Mouse (Mus musculus) embryonic facial prominence, embryonic 12.5 days (tissue): ENCODE measurements at regions not wholly inside any gene's neighbourhood (a gene's known extent, or its start where the extent isn't known, plus 50 kb on each side); places are given as distances from the start of the nearest gene placed in this dataset.

Source experiments
- ATAC-seq: fragments of 200-750 bp; cut with Nextera tagmentation; 2 replicates; pipeline ENCODE4 v1.8.0; 2017; ENCODE audit not compliant: insufficient number of reproducible peaks, insufficient read depth, low FRiP score, low TSS enrichment
- H3K27ac ChIP-seq: fragments of 300-500 bp; sonication (generic); 2 replicates; pipeline ENCODE4 v1.5.1; 2016; ENCODE audit warnings: mild to moderate bottlenecking
- H3K27me3 ChIP-seq: fragments of 300-500 bp; sonication (generic); 2 replicates; pipeline ENCODE4 v1.6.1; 2016; ENCODE audit warnings: mild to moderate bottlenecking, moderate library complexity
- H3K36me3 ChIP-seq: fragments of 300-500 bp; sonication (generic); 2 replicates; pipeline ENCODE4 v1.6.1; 2016; ENCODE audit warnings: mild to moderate bottlenecking
- H3K4me1 ChIP-seq: fragments of 300-500 bp; sonication (generic); 2 replicates; pipeline ENCODE4 v1.6.1; 2016
- H3K4me2 ChIP-seq: fragments of 300-500 bp; sonication (generic); replicated peaks from 2 replicates; pipeline ENCODE4 v1.6.1; 2016; ENCODE audit warnings: mild to moderate bottlenecking, moderate library complexity
- H3K4me3 ChIP-seq: fragments of 300-500 bp; sonication (generic); 2 replicates; pipeline ENCODE4 v1.5.1; 2016; ENCODE audit warnings: mild to moderate bottlenecking
- H3K9ac ChIP-seq: fragments of 300-500 bp; sonication (generic); 2 replicates; pipeline ENCODE4 v1.6.1; 2016; ENCODE audit warnings: mild to moderate bottlenecking, moderate library complexity
- H3K9me3 ChIP-seq: fragments of 300-500 bp; sonication (generic); 2 replicates; pipeline ENCODE4 v1.6.1; 2016; ENCODE audit warnings: mild to moderate bottlenecking, moderate library complexity
- WGBS: fragments of 180-500 bp; shearing (Covaris S2); methylation state at CpG from one replicate; pipeline ENCODE4 v1.1.7; 2016; 5-methylcytosine and 5-hydroxymethylcytosine counted together

DNA sequence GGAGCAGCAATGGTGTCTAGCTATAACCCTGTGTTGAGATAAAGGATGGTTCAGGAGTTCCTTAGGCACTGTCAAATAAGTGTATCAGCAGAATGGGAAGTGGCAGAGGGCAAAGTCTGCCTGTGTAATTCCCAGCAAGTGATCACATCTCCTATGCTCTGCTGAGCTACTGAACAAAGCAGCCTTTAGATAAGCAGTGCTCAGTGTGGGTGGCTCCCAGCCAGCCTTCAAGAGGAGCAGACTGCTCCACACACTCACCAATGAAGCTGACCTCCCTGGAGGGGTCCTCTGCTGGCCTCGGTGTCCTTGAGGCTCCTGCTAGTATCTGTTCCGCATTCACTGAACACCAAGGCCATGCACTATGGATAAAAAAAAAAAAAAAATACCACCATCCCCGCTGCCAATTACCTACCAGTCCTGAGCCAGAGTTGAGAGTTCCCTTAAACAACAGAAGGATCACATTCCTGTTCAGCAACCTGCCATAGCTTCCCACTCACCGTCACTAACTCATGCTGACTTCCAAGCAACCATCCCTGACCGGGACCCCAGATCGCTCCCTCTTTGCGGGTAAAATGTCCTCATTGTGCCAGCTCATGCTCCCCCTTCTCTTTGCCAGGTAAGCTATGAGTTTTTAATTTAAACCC is 198.9 kb downstream of the Gm9195 start:
- H3K27me3 ChIP-seq = peaks cover 7% of the 10 kb centered on the region; the same call in 1 of the 2 replicates
- H3K4me2 ChIP-seq = no peak overlapping the region
- H3K9me3 ChIP-seq = no peaks in the 10 kb centered on the region
- WGBS = 70% methylated on average over 7 of the region's 7 CpGs
- H3K36me3 ChIP-seq = no peaks in the 10 kb centered on the region
- H3K4me1 ChIP-seq = 0 out of 2 replicates have a peak, but pooled peaks cover 3% of the 10 kb centered on the region
- ATAC-seq = no peak
- H3K4me3 ChIP-seq = no peak overlapping the region
- no peak overlapping the region for H3K9ac ChIP-seq
- no peak overlapping the region for H3K27ac ChIP-seq

DNA sequence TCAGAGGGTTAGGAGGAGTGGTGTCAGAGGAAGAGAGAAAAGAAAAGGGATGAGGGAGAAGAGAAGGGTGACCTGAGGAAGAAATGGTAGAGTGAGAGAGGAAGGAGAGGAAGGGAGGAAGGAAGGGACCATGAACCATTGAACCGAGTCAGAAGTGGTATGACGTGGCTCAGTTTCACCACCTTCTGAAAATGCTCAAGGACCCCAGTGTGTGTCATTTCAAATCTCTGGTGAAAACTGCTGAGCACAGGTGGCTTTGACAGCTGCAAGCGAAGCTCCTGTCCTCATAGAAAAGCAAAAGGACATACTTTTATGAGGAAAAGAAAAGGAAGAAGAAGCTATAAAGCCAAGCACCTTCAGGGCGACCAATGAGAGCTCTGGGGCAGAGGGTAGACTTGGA is 214.3 kb downstream of the Gm9195 start:
- Histone ChIP-seq H3K4me2 (no peak overlapping the region), H3K4me3 (no peak overlapping the region), H3K36me3 (no peaks in the 10 kb centered on the region), H3K27me3 (no peaks in the 10 kb centered on the region), H3K9ac (no peak overlapping the region), H3K4me1 (no peaks in the 10 kb centered on the region), H3K27ac (no peak overlapping the region), H3K9me3 (no peaks in the 10 kb centered on the region)
- WGBS = 85% methylated on average over 4 of the region's 4 CpGs
- no peak for ATAC-seq

DNA sequence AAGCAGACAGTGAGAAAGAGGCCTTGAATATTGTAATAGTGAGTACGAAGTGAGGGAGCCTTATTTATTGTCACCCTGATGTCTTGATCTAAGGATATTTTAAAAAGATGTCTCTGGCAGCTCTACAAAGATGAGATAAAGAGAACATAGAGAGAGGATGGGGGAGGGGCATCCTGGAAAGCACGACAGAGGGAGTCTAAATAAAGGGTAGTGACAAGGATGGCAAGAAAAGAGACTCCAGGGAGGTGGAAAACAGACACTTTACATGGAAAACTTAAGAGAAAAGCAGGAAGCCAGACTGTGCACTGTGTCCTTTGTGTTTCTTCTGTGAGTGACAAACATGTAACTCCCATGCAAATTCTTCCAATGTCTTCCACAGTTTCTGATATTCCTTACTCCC is 232.4 kb downstream of the Gm9195 start:
- Histone ChIP-seq H3K9ac (no peak overlapping the region), H3K27me3 (no peaks in the 10 kb centered on the region), H3K9me3 (no peaks in the 10 kb centered on the region), H3K4me3 (no peak overlapping the region), H3K4me2 (no peak overlapping the region), H3K27ac (no peak overlapping the region), H3K36me3 (no peaks in the 10 kb centered on the region), H3K4me1 (no peaks in the 10 kb centered on the region)
- ATAC-seq = no peak
- WGBS = 54% methylated on average over 2 of the region's 2 CpGs

DNA sequence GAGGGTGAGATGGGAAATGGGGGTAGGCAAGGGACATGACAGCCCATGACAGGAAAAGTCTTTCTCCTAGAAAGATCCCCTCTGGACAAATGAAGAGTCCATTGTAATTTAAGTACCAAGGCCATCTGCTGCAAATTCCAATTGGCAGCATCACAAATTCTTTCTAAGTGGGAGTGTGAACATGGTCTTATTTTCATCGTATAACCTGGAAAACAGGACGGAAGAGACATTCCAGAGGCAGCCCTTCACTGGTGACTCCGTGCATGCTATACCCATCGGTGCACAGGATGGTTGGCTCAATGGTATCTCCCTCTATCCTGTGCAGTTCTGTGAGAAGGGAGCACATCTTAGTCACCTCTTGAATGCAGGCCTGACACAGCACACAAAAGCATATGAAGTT is 249.8 kb downstream of the Gm9195 start:
- H3K9me3 ChIP-seq = no peaks in the 10 kb centered on the region
- no peak for ATAC-seq
- no peak overlapping the region for H3K4me3 ChIP-seq
- H3K36me3 ChIP-seq = no peaks in the 10 kb centered on the region
- H3K27me3 ChIP-seq = no peaks in the 10 kb centered on the region
- H3K4me1 ChIP-seq = no peaks in the 10 kb centered on the region
- whole genome bisulfite sequencing = 82% methylated on average over 4 of the region's 4 CpGs
- H3K9ac ChIP-seq = no peak overlapping the region
- H3K27ac ChIP-seq = no peak overlapping the region
- no peak overlapping the region for H3K4me2 ChIP-seq

DNA sequence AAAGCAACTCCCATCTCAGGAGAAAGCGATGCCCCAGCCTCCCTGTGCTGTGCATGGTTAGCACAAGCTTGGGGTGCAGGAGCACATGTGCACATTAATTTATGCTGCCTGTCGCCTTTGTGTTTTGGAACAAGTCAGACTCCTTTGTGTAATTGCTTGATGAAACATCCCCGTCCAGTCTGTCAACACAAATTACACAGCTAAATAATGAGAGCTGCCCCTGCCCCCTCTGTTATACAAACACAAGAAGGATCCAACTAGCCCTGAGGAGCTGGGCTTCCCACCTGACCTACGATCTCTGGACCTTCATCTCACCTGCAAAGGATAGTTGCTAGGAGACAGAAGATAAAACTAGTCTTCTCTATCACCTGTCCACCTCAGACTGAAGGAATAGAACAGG is 251.4 kb downstream of the Gm9195 start:
- Histone ChIP-seq H3K4me3 (no peak overlapping the region), H3K27me3 (no peaks in the 10 kb centered on the region), H3K27ac (no peak overlapping the region), H3K4me2 (no peak overlapping the region), H3K9me3 (no peaks in the 10 kb centered on the region), H3K4me1 (no peaks in the 10 kb centered on the region), H3K36me3 (no peaks in the 10 kb centered on the region), H3K9ac (no peak overlapping the region)
- WGBS = 50% methylated on average over 4 of the region's 4 CpGs
- no peak for ATAC-seq

DNA sequence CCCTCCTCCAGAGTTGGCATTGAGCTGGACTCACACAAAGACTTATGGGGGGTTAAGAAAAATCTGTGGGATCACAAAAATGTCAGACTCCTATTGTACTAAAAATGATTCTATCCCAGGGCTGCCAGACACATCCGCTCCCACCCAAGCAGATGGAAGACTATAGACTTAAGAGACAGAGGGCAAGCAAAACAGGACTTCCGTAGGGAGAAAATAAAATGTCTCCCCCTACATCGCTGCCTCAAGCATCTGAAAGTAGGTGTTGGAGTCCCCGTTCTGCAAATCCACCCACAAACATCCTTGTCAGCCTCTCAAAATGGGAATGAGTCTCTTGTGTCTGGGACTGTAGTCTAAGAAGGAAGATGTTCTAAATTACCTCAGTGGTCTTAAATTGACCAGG is 253.3 kb downstream of the Gm9195 start:
- no peak overlapping the region for H3K4me2 ChIP-seq
- no peak overlapping the region for H3K4me3 ChIP-seq
- no peak overlapping the region for H3K9ac ChIP-seq
- no peaks in the 10 kb centered on the region for H3K36me3 ChIP-seq
- H3K27me3 ChIP-seq = no peaks in the 10 kb centered on the region
- no peak for ATAC-seq
- no peak overlapping the region for H3K27ac ChIP-seq
- no peaks in the 10 kb centered on the region for H3K4me1 ChIP-seq
- WGBS = 94% methylated on average over 4 of the region's 4 CpGs
- H3K9me3 ChIP-seq = no peaks in the 10 kb centered on the region

DNA sequence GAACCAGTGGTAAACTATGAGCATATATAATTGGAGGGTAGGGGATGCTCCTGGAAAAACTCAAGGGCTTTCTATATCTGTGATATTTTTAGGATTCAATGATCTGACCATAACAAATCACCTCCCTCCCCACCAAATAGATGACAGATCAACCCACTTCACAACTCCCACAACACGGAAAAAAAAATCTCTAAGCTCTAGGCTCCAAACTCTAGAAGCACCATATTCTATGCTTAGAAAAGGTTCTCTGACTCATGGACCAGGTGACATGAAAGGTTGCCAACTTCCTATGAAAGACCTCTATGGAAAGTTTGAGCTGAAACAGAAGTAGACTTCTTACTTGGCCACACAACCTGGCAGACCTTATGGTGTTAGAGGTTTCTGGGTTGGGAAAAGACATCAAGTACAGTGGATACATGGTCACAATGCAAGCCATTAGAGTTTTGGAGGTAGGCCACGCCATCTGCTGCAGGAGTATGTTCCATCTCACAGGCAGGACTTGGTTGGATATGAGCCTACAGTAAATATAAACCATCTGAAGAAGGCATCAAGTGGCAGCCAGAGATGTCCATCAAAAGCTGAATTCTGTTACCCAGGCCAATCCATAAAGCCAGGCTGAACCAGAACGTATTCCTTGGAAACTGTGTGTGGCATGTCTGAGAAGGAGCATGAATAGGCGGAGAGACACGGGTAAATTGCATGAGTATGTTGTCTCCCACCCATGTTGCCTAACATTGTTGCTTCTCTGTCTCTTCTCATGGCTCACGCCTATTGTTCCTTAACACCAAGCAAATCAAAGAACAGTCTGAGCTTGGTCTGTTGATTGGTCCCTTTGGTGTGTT is 257.2 kb downstream of the Gm9195 start:
- no peak for ATAC-seq
- 82% methylated on average over 6 of the region's 6 CpGs for WGBS

DNA sequence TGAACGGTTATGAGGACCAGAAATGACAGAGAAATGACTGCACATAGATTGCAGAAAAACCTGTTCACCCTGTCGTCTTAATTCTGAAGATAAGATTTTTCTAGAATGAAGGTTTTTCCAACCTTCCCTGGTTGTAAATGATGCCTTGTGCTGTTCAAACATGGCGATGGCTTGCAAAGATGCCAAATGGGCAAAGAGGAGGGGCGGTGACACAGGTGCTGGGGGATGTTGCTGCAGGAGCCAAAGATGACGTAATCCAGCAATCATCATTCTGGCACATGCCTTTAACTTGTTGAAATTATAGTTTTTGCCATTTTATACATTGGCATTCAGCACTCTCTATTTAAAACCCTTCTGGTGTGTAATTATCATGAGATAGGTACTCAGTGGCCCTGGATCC is 263.8 kb downstream of the Gm9195 start:
- 71% methylated on average over 5 of the region's 5 CpGs for WGBS
- Histone ChIP-seq H3K4me1 (no peaks in the 10 kb centered on the region), H3K4me2 (no peak overlapping the region), H3K27ac (no peak overlapping the region), H3K4me3 (no peak overlapping the region), H3K9ac (no peak overlapping the region), H3K27me3 (no peaks in the 10 kb centered on the region), H3K9me3 (no peaks in the 10 kb centered on the region), H3K36me3 (no peaks in the 10 kb centered on the region)
- no peak for ATAC-seq

More for the DNA sequence above, 257.2 kb downstream of the Gm9195 start:
- Histone ChIP-seq H3K9ac (no peak overlapping the region), H3K4me1 (no peaks in the 10 kb centered on the region), H3K27ac (no peak overlapping the region), H3K9me3 (no peaks in the 10 kb centered on the region), H3K27me3 (no peaks in the 10 kb centered on the region), H3K36me3 (no peaks in the 10 kb centered on the region), H3K4me3 (no peak overlapping the region), H3K4me2 (no peak overlapping the region)

DNA sequence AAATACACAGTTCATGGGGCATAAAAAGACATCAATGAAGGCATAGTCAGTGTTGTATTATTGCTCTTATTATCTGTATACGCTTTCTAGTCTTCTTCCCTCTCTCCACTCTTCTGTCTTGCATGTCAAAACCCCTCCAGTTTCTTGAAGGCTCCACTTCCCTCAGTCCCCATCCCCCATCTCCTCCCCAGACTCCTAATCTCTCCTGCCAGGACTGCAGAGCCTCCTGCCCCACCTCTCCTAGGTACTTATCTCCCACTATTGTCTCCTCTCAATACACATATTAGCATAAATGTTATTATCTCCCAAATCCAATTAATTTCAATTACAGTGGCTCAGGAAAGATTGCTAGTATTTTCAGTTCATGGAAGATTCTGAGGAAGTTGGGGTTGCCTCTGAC is 264.2 kb downstream of the Gm9195 start:
- H3K4me3 ChIP-seq = no peak overlapping the region
- no peak overlapping the region for H3K9ac ChIP-seq
- no peak overlapping the region for H3K27ac ChIP-seq
- no peak for ATAC-seq
- no peaks in the 10 kb centered on the region for H3K9me3 ChIP-seq
- no peaks in the 10 kb centered on the region for H3K4me1 ChIP-seq
- H3K27me3 ChIP-seq = no peaks in the 10 kb centered on the region
- H3K36me3 ChIP-seq = no peaks in the 10 kb centered on the region
- no peak overlapping the region for H3K4me2 ChIP-seq
- WGBS = 89% methylated on average over 1 of the region's 1 CpGs

DNA sequence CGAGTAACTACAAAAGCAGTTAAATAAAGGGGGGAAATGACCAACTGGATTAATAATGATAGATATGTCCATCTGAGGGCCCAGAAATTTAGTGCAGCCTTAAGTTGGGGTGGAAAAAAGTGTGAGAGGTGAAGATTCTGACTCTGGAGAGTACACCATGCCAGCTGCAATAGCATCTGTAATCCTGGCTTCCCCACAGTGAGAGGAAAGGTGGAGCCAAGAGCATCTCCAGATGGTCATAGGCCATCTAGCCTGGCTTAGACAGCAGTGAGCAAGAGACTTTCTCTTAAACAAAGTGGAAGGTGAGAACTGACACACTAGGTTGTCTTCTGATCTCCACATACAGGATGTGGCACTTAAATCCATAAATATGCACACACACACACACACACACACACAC is 264.7 kb downstream of the Gm9195 start:
- ATAC-seq = no peak
- Histone ChIP-seq H3K9ac (no peak overlapping the region), H3K4me1 (no peaks in the 10 kb centered on the region), H3K36me3 (no peaks in the 10 kb centered on the region), H3K9me3 (no peaks in the 10 kb centered on the region), H3K27ac (no peak overlapping the region), H3K4me3 (no peak overlapping the region), H3K27me3 (no peaks in the 10 kb centered on the region), H3K4me2 (no peak overlapping the region)
- WGBS = 67% methylated on average over 1 of the region's 1 CpGs

DNA sequence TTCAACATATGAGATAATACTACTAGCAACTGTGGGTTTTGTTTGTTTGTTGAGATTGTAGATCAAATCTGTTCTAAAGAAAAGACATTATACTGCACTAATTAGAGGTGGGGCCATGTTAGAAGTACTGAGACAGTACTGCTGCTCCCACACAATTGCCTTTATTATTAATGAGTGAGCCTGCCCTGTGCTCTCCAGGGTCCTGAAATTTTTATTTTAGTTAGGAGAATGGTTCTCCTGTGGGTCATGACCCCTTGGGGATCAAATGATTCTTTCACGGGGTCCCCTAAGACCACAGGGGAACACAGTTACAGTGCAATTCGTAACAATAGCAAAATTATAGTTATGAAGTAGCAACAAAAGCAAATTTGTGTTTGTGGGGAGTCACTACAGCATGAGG is 268.8 kb downstream of the Gm9195 start:
- ATAC-seq = no peak
- Histone ChIP-seq H3K4me3 (no peak overlapping the region), H3K36me3 (no peaks in the 10 kb centered on the region), H3K4me1 (no peaks in the 10 kb centered on the region), H3K27ac (no peak overlapping the region), H3K9ac (no peak overlapping the region), H3K4me2 (no peak overlapping the region), H3K9me3 (no peaks in the 10 kb centered on the region), H3K27me3 (no peaks in the 10 kb centered on the region)
- WGBS = 42% methylated on average over 2 of the region's 2 CpGs

DNA sequence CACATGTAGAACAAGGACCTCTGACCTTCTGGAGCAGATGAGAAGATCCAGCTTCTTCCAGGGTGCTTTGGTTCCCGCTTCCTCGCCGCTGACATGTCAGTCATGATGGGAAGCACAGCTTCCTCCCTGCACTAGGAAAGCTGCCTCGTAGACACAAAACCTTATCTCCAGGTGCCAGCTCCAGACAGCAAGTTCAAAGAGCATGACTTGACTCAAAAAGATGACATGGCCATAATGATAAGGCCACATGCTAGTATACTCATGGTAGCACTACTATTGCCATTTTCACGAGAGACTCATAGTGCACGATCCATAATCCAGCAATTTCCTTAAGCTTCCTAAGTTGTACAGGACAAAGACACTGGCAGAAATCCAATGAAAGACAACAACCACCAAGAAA is 272.1 kb downstream of the Gm9195 start:
- no peak overlapping the region for H3K4me3 ChIP-seq
- no peaks in the 10 kb centered on the region for H3K36me3 ChIP-seq
- H3K27me3 ChIP-seq = no peaks in the 10 kb centered on the region
- WGBS = 92% methylated on average over 6 of the region's 6 CpGs
- H3K27ac ChIP-seq = no peak overlapping the region
- H3K4me2 ChIP-seq = no peak overlapping the region
- no peak overlapping the region for H3K9ac ChIP-seq
- H3K4me1 ChIP-seq = no peaks in the 10 kb centered on the region
- no peak for ATAC-seq
- H3K9me3 ChIP-seq = no peaks in the 10 kb centered on the region
